Mouse (Mus musculus): ENCODE measurements around the gene Zfp568. TPM values are rescaled to one million over a fixed set of nuclear protein-coding genes. Genes with fewer than 3 reads are reported as not detected.
A peak's percentile ranks its signal among the peaks of the same experiment; 100 is the strongest.

Gene Zfp568
- polyA plus RNA-seq, 2 experiments = 23.8 to 26.2 TPM

GRCm38 (mm10) chr7:29987551-29987950 is 3.8 kb downstream of the Zfp568 start:
- no peak for DNase-seq (ENCODE audit: low spot score)
- WGBS = 90% methylated on average over 5 of the region's 5 CpGs
- no peak overlapping the region for H3K4me3 ChIP-seq (replicated peaks; ENCODE audit: low read length)
- no peak overlapping the region for H3K4me2 ChIP-seq (replicated peaks; ENCODE audit: low read depth, low read length, severe bottlenecking)
- no peaks in the 10 kb centered on the region for H3K9me3 ChIP-seq (ENCODE audit: control insufficient read depth, low read length)
- TF ChIP-seq POLR2A (IDR thresholded peaks at IDR 0.05; ENCODE audit: borderline replicate concordance, extremely low read depth, insufficient read depth, insufficient read length) = no peak
- no peak for ATAC-seq (ENCODE audit: low FRiP score, low read depth)
- peaks cover 55% of the 10 kb centered on the region for H3K36me3 ChIP-seq (ENCODE audit: control insufficient read depth, insufficient read depth, low read length)
- H3K27ac ChIP-seq (replicated peaks; ENCODE audit: low read depth, low read length) = no peak overlapping the region
- H3K9ac ChIP-seq (ENCODE audit: low read depth, low read length, severe bottlenecking) = no peak overlapping the region
- H3K27me3 ChIP-seq (ENCODE audit: control insufficient read depth, insufficient read depth, low read length) = no peaks in the 10 kb centered on the region
- peaks cover 2% of the 10 kb centered on the region; the same call in 1 of the 2 replicates for H3K4me1 ChIP-seq (ENCODE audit: control insufficient read depth, insufficient read depth, low read length)

- no peaks in the 10 kb centered on the region for H3K27me3 ChIP-seq (ENCODE audit: control insufficient read depth, insufficient read depth, low read length)
- no peak overlapping the region for H3K4me3 ChIP-seq (replicated peaks; ENCODE audit: low read length)
- no peak overlapping the region for H3K9ac ChIP-seq (ENCODE audit: low read depth, low read length, severe bottlenecking)
- H3K4me2 ChIP-seq (replicated peaks; ENCODE audit: low read depth, low read length, severe bottlenecking) = no peak overlapping the region
- no peaks in the 10 kb centered on the region for H3K4me1 ChIP-seq (ENCODE audit: control insufficient read depth, insufficient read depth, low read length)
- TF ChIP-seq POLR2A (IDR thresholded peaks at IDR 0.05; ENCODE audit: borderline replicate concordance, extremely low read depth, insufficient read depth, insufficient read length) = no peak
- no peak for DNase-seq (ENCODE audit: low spot score)
- H3K27ac ChIP-seq (replicated peaks; ENCODE audit: low read depth, low read length) = no peak overlapping the region
- no peaks in the 10 kb centered on the region for H3K9me3 ChIP-seq (ENCODE audit: control insufficient read depth, low read length)
- peak; percentile 66; the same call in 1 of the 2 replicates for ATAC-seq (ENCODE audit: low FRiP score, low read depth)
- H3K36me3 ChIP-seq (ENCODE audit: control insufficient read depth, insufficient read depth, low read length) = peaks cover 67% of the 10 kb centered on the region
- WGBS = 88% methylated on average over 11 of the region's 11 CpGs
Measured at GRCm38 (mm10) chr7:29989031-29989430, 5.3 kb downstream of the Zfp568 start.

- no peak for DNase-seq (ENCODE audit: low spot score)
- H3K27me3 ChIP-seq (ENCODE audit: control insufficient read depth, insufficient read depth, low read length) = no peaks in the 10 kb centered on the region
- no peak overlapping the region for H3K9ac ChIP-seq (ENCODE audit: low read depth, low read length, severe bottlenecking)
- H3K36me3 ChIP-seq (ENCODE audit: control insufficient read depth, insufficient read depth, low read length) = peaks cover 76% of the 10 kb centered on the region
- no peak overlapping the region for H3K4me3 ChIP-seq (replicated peaks; ENCODE audit: low read length)
- 93% methylated on average over 8 of the region's 8 CpGs for WGBS
- H3K4me2 ChIP-seq (replicated peaks; ENCODE audit: low read depth, low read length, severe bottlenecking) = no peak overlapping the region
- H3K27ac ChIP-seq (replicated peaks; ENCODE audit: low read depth, low read length) = no peak overlapping the region
- TF ChIP-seq POLR2A (IDR thresholded peaks at IDR 0.05; ENCODE audit: borderline replicate concordance, extremely low read depth, insufficient read depth, insufficient read length) = no peak
- no peaks in the 10 kb centered on the region for H3K9me3 ChIP-seq (ENCODE audit: control insufficient read depth, low read length)
- no peak for ATAC-seq (ENCODE audit: low FRiP score, low read depth)
- H3K4me1 ChIP-seq (ENCODE audit: control insufficient read depth, insufficient read depth, low read length) = no peaks in the 10 kb centered on the region
Measured at GRCm38 (mm10) chr7:29992698-29993097, 8.9 kb downstream of the Zfp568 start.

GRCm38 (mm10) chr7:29993340-29993739 is 9.6 kb downstream of the Zfp568 start:
- peaks cover 77% of the 10 kb centered on the region for H3K36me3 ChIP-seq (ENCODE audit: control insufficient read depth, insufficient read depth, low read length)
- H3K4me1 ChIP-seq (ENCODE audit: control insufficient read depth, insufficient read depth, low read length) = no peaks in the 10 kb centered on the region
- no peak for TF ChIP-seq POLR2A (IDR thresholded peaks at IDR 0.05; ENCODE audit: borderline replicate concordance, extremely low read depth, insufficient read depth, insufficient read length)
- H3K9ac ChIP-seq (ENCODE audit: low read depth, low read length, severe bottlenecking) = no peak overlapping the region
- H3K4me3 ChIP-seq (replicated peaks; ENCODE audit: low read length) = no peak overlapping the region
- H3K4me2 ChIP-seq (replicated peaks; ENCODE audit: low read depth, low read length, severe bottlenecking) = no peak overlapping the region
- 96% methylated on average over 9 of the region's 9 CpGs for WGBS
- no peak overlapping the region for H3K27ac ChIP-seq (replicated peaks; ENCODE audit: low read depth, low read length)
- no peaks in the 10 kb centered on the region for H3K9me3 ChIP-seq (ENCODE audit: control insufficient read depth, low read length)
- no peak for DNase-seq (ENCODE audit: low spot score)
- ATAC-seq (ENCODE audit: low FRiP score, low read depth) = no peak
- no peaks in the 10 kb centered on the region for H3K27me3 ChIP-seq (ENCODE audit: control insufficient read depth, insufficient read depth, low read length)

GRCm38 (mm10) chr7:29995134-29995533 is 11.4 kb downstream of the Zfp568 start:
- Histone ChIP-seq H3K4me3 (replicated peaks; ENCODE audit: low read length) (no peak overlapping the region), H3K9ac (ENCODE audit: low read depth, low read length, severe bottlenecking) (no peak overlapping the region), H3K4me1 (ENCODE audit: control insufficient read depth, insufficient read depth, low read length) (no peaks in the 10 kb centered on the region), H3K27ac (replicated peaks; ENCODE audit: low read depth, low read length) (no peak overlapping the region), H3K4me2 (replicated peaks; ENCODE audit: low read depth, low read length, severe bottlenecking) (no peak overlapping the region), H3K9me3 (ENCODE audit: control insufficient read depth, low read length) (no peaks in the 10 kb centered on the region), H3K36me3 (ENCODE audit: control insufficient read depth, insufficient read depth, low read length) (peaks cover 83% of the 10 kb centered on the region), H3K27me3 (ENCODE audit: control insufficient read depth, insufficient read depth, low read length) (no peaks in the 10 kb centered on the region)
- 90% methylated on average over 8 of the region's 8 CpGs for WGBS
- ATAC-seq (ENCODE audit: low FRiP score, low read depth) (no peak), DNase-seq (ENCODE audit: low spot score) (no peak)
- no peak for TF ChIP-seq POLR2A (IDR thresholded peaks at IDR 0.05; ENCODE audit: borderline replicate concordance, extremely low read depth, insufficient read depth, insufficient read length)

GRCm38 (mm10) chr7:30000601-30001000 is 16.8 kb downstream of the Zfp568 start:
- Histone ChIP-seq H3K36me3 (ENCODE audit: control insufficient read depth, insufficient read depth, low read length) (peaks cover 69% of the 10 kb centered on the region), H3K27ac (replicated peaks; ENCODE audit: low read depth, low read length) (no peak overlapping the region), H3K27me3 (ENCODE audit: control insufficient read depth, insufficient read depth, low read length) (no peaks in the 10 kb centered on the region), H3K4me2 (replicated peaks; ENCODE audit: low read depth, low read length, severe bottlenecking) (no peak overlapping the region), H3K4me3 (replicated peaks; ENCODE audit: low read length) (no peak overlapping the region), H3K9me3 (ENCODE audit: control insufficient read depth, low read length) (no peaks in the 10 kb centered on the region), H3K9ac (ENCODE audit: low read depth, low read length, severe bottlenecking) (no peak overlapping the region), H3K4me1 (ENCODE audit: control insufficient read depth, insufficient read depth, low read length) (no peaks in the 10 kb centered on the region)
- ATAC-seq (ENCODE audit: low FRiP score, low read depth) (no peak), DNase-seq (ENCODE audit: low spot score) (no peak)
- TF ChIP-seq POLR2A (IDR thresholded peaks at IDR 0.05; ENCODE audit: borderline replicate concordance, extremely low read depth, insufficient read depth, insufficient read length) = no peak
- 95% methylated on average over 5 of the region's 5 CpGs for WGBS
